ENCODE assay signal across 18 mouse cellular contexts in genomic region chr15:13350321-13350720, GRCm38 (mm10).
"Had no signal": no experiment of that assay in that cellular context is flagged by ENCODE, and none has a peak within 500 bp of the region (broad histone marks: within the 10 kb centered on the region; RNA-seq: fewer than 3 reads in every experiment).

No protein-coding gene starts in this region.

- H3K27me3 ChIP-seq: liver, embryonic 15.5 days; megakaryocyte, embryonic 14.5 days; midbrain, embryonic 13.5 days; midbrain, embryonic 15.5 days; neural tube, embryonic 12.5 days; stomach, embryonic 15.5 days had no signal

- H3K36me3 ChIP-seq: liver, embryonic 15.5 days; midbrain, embryonic 13.5 days; midbrain, embryonic 15.5 days; neural tube, embryonic 12.5 days; stomach, embryonic 15.5 days had no signal

- DNase-seq: liver, postnatal 0 days; lung, adult 2 months; lung, postnatal 14 days; lung, postnatal 36 days; right cerebral cortex, postnatal 25 days; right cerebral cortex, postnatal 4 days; spleen, adult 18-20 months; thymus, adult 18-20 months; thymus, postnatal 14 days; thymus, postnatal 36 days had no signal

- H3K9me3 ChIP-seq: liver, embryonic 15.5 days; midbrain, embryonic 13.5 days; midbrain, embryonic 15.5 days; neural tube, embryonic 12.5 days; stomach, embryonic 15.5 days had no signal

- H3K4me2 ChIP-seq: liver, embryonic 15.5 days; midbrain, embryonic 11.5 days; midbrain, embryonic 13.5 days; midbrain, embryonic 15.5 days; neural tube, embryonic 12.5 days; stomach, embryonic 15.5 days had no signal

- ATAC-seq: liver, postnatal 0 days; midbrain, embryonic 13.5 days; midbrain, embryonic 15.5 days had no signal

- H3K4me3 ChIP-seq: liver, embryonic 15.5 days; megakaryocyte, embryonic 14.5 days; midbrain, embryonic 13.5 days; midbrain, embryonic 15.5 days; neural tube, embryonic 12.5 days; stomach, embryonic 15.5 days had no signal

- H3K4me1 ChIP-seq: liver, embryonic 15.5 days; megakaryocyte, embryonic 14.5 days; midbrain, embryonic 13.5 days; midbrain, embryonic 15.5 days; neural tube, embryonic 12.5 days; stomach, embryonic 15.5 days had no signal

- H3K9ac ChIP-seq: liver, embryonic 15.5 days; liver, postnatal 0 days; midbrain, embryonic 13.5 days; midbrain, embryonic 15.5 days; neural tube, embryonic 12.5 days; stomach, embryonic 15.5 days had no signal

- H3K27ac ChIP-seq: liver, embryonic 15.5 days; macrophage; midbrain, embryonic 13.5 days; midbrain, embryonic 15.5 days; neural tube, embryonic 12.5 days; stomach, embryonic 15.5 days had no signal
